Mouse (Mus musculus) neural tube, embryonic 11.5 days (tissue): ENCODE data around the gene Hectd4. TPM values are rescaled to one million over a fixed set of nuclear protein-coding genes. Genes with fewer than 3 reads are reported as not detected.

Experiments
- ATAC-seq: fragments of 200-750 bp; cut with Nextera tagmentation; 2 replicates; pipeline ENCODE4 v1.8.0; 2017; ENCODE audit warnings: moderate number of reproducible peaks, mild to moderate bottlenecking, moderate TSS enrichment, moderate library complexity; ENCODE audit not compliant: insufficient read depth, low FRiP score, low TSS enrichment
- DNase-seq: peaks from one replicate; pipeline ENCODE4 v3.0.0-alpha.2; 2015; ENCODE audit warnings: low spot score
- H3K27ac ChIP-seq: fragments of 300-500 bp; sonication (generic); 2 replicates; pipeline ENCODE4 v1.5.1; 2014; ENCODE audit warnings: low read depth, mild to moderate bottlenecking, low read length
- H3K27me3 ChIP-seq: fragments of 300-500 bp; sonication (generic); 2 replicates; pipeline ENCODE4 v1.6.1; 2014; ENCODE audit warnings: mild to moderate bottlenecking, low read length, mixed read lengths; ENCODE audit not compliant: control insufficient read depth, insufficient read depth
- H3K36me3 ChIP-seq: fragments of 300-500 bp; sonication (generic); 2 replicates; pipeline ENCODE4 v1.6.1; 2014; ENCODE audit warnings: mild to moderate bottlenecking, low read length, moderate library complexity, mixed read lengths; ENCODE audit not compliant: control insufficient read depth, insufficient read depth
- H3K4me1 ChIP-seq: fragments of 300-500 bp; sonication (generic); 2 replicates; pipeline ENCODE4 v1.6.1; 2014; ENCODE audit warnings: low read length, mixed read lengths; ENCODE audit not compliant: control insufficient read depth, insufficient read depth
- H3K4me2 ChIP-seq: fragments of 300-500 bp; sonication (generic); 2 replicates; pipeline ENCODE4 v1.6.1; 2014; ENCODE audit warnings: low read depth, mild to moderate bottlenecking, moderate library complexity
- H3K4me3 ChIP-seq: fragments of 300-500 bp; sonication (generic); 2 replicates; pipeline ENCODE4 v1.5.1; 2014; ENCODE audit warnings: low read depth, low read length
- H3K9ac ChIP-seq: fragments of 300-500 bp; sonication (generic); 2 replicates; pipeline ENCODE4 v1.6.1; 2014; ENCODE audit warnings: mild to moderate bottlenecking, low read length
- H3K9me3 ChIP-seq: fragments of 300-500 bp; sonication (generic); 2 replicates; pipeline ENCODE4 v1.6.1; 2016; ENCODE audit warnings: low read length; ENCODE audit not compliant: control insufficient read depth
- WGBS: fragments of 180-500 bp; shearing (Covaris S2); extraction: QIAGEN DNeasy Blood & Tissue Kit; methylation state at CpG from one replicate; pipeline ENCODE4 v1.1.7; 2014; 5-methylcytosine and 5-hydroxymethylcytosine counted together
- polyA plus RNA-seq: library from polyadenylated mRNA; unstranded; fragments of >200 nt; fragmentation: Nextera tagmentation; extraction: Ambion mirVana; gene quantifications from 2 replicates; pipeline ENCODE4 v1.2.1, GENCODE M21; 2014

Gene Hectd4
- polyA plus RNA-seq, 1 experiment from 2014 or later: 11.7 TPM

GRCm38 (mm10) chr5:121233726-121234125 is 13.7 kb downstream of the Hectd4 start:
- Histone ChIP-seq H3K9me3 (no peaks in the 10 kb centered on the region), H3K9ac (no peak overlapping the region), H3K4me1 (no peaks in the 10 kb centered on the region), H3K27ac (no peak overlapping the region), H3K36me3 (no peaks in the 10 kb centered on the region), H3K4me2 (no peak overlapping the region), H3K4me3 (no peak overlapping the region), H3K27me3 (no peaks in the 10 kb centered on the region)
- WGBS: 88% methylated on average over 2 of the region's 2 CpGs
- ATAC-seq: no peak
- no peak for DNase-seq

- Histone ChIP-seq H3K4me3 (no peak overlapping the region), H3K4me1 (no peaks in the 10 kb centered on the region), H3K9ac (no peak overlapping the region), H3K4me2 (no peak overlapping the region), H3K27me3 (no peaks in the 10 kb centered on the region), H3K36me3 (no peaks in the 10 kb centered on the region), H3K27ac (no peak overlapping the region), H3K9me3 (no peaks in the 10 kb centered on the region)
- WGBS: 86% methylated on average over 5 of the region's 5 CpGs
- no peak for DNase-seq
- no peak for ATAC-seq
Observed at GRCm38 (mm10) chr5:121236171-121236570, 16.2 kb downstream of the Hectd4 start.

- ATAC-seq (no peak), DNase-seq (no peak)
- Histone ChIP-seq H3K27ac (no peak overlapping the region), H3K36me3 (no peaks in the 10 kb centered on the region), H3K4me2 (no peak overlapping the region), H3K9ac (no peak overlapping the region), H3K9me3 (no peaks in the 10 kb centered on the region), H3K4me1 (no peaks in the 10 kb centered on the region), H3K27me3 (no peaks in the 10 kb centered on the region), H3K4me3 (no peak overlapping the region)
- WGBS: 72% methylated on average over 2 of the region's 2 CpGs
Observed at GRCm38 (mm10) chr5:121238208-121238607, 18.2 kb downstream of the Hectd4 start.

- Histone ChIP-seq H3K4me3 (no peak overlapping the region), H3K27me3 (no peaks in the 10 kb centered on the region), H3K36me3 (no peaks in the 10 kb centered on the region), H3K4me2 (no peak overlapping the region), H3K4me1 (no peaks in the 10 kb centered on the region), H3K27ac (no peak overlapping the region), H3K9ac (no peak overlapping the region), H3K9me3 (no peaks in the 10 kb centered on the region)
- ATAC-seq (no peak), DNase-seq (no peak)
- WGBS: 85% methylated on average over 5 of the region's 5 CpGs
Observed at GRCm38 (mm10) chr5:121239846-121240245, 19.8 kb downstream of the Hectd4 start.

- Histone ChIP-seq H3K4me1 (no peaks in the 10 kb centered on the region), H3K36me3 (no peaks in the 10 kb centered on the region), H3K9ac (no peak overlapping the region), H3K4me3 (no peak overlapping the region), H3K27ac (no peak overlapping the region), H3K4me2 (no peak overlapping the region), H3K9me3 (no peaks in the 10 kb centered on the region), H3K27me3 (no peaks in the 10 kb centered on the region)
- DNase-seq (no peak), ATAC-seq (no peak)
Observed at GRCm38 (mm10) chr5:121241182-121241581, 21.2 kb downstream of the Hectd4 start.

GRCm38 (mm10) chr5:121242261-121242660 is 22.2 kb downstream of the Hectd4 start:
- Histone ChIP-seq H3K9ac (no peak overlapping the region), H3K27me3 (no peaks in the 10 kb centered on the region), H3K4me1 (no peaks in the 10 kb centered on the region), H3K4me3 (no peak overlapping the region), H3K9me3 (no peaks in the 10 kb centered on the region), H3K4me2 (no peak overlapping the region), H3K36me3 (no peaks in the 10 kb centered on the region), H3K27ac (no peak overlapping the region)
- ATAC-seq (no peak), DNase-seq (no peak)
- 35% methylated on average over 1 of the region's 1 CpGs for WGBS

- Histone ChIP-seq H3K36me3 (no peaks in the 10 kb centered on the region), H3K9me3 (no peaks in the 10 kb centered on the region), H3K4me1 (no peaks in the 10 kb centered on the region), H3K9ac (no peak overlapping the region), H3K27me3 (no peaks in the 10 kb centered on the region), H3K27ac (no peak overlapping the region), H3K4me2 (no peak overlapping the region), H3K4me3 (no peak overlapping the region)
- WGBS: 83% methylated on average over 1 of the region's 1 CpGs
- DNase-seq: no peak
- ATAC-seq: no peak
Observed at GRCm38 (mm10) chr5:121242701-121243100, 22.7 kb downstream of the Hectd4 start.

GRCm38 (mm10) chr5:121243676-121244364 is 23.8 kb downstream of the Hectd4 start:
- no peaks in the 10 kb centered on the region for H3K4me1 ChIP-seq
- ATAC-seq: no peak
- whole genome bisulfite sequencing: 94% methylated on average over 1 of the region's 1 CpGs
- no peak overlapping the region for H3K4me3 ChIP-seq
- H3K27ac ChIP-seq: no peak overlapping the region
- DNase-seq: no peak
- H3K4me2 ChIP-seq: no peak overlapping the region
- H3K36me3 ChIP-seq: no peaks in the 10 kb centered on the region
- no peaks in the 10 kb centered on the region for H3K9me3 ChIP-seq
- H3K9ac ChIP-seq: no peak overlapping the region
- H3K27me3 ChIP-seq: no peaks in the 10 kb centered on the region

- ATAC-seq (no peak), DNase-seq (no peak)
- Histone ChIP-seq H3K36me3 (no peaks in the 10 kb centered on the region), H3K4me2 (no peak overlapping the region), H3K4me1 (no peaks in the 10 kb centered on the region), H3K27me3 (no peaks in the 10 kb centered on the region), H3K9ac (no peak overlapping the region), H3K27ac (no peak overlapping the region), H3K9me3 (no peaks in the 10 kb centered on the region), H3K4me3 (no peak overlapping the region)
- 94% methylated on average over 5 of the region's 5 CpGs for WGBS
Observed at GRCm38 (mm10) chr5:121244365-121244731, 24.3 kb downstream of the Hectd4 start.
